Mouse (Mus musculus): Measurements from ENCODE around the gene Tmem126b.

Tmem126b gene

GRCm38 (mm10) chr7:90426020-90427001 lies 49.5 kb downstream of the Tmem126b start, which contains the start of gene Ccdc89:
Ccdc89 (plus strand) TSS chr7:90426577.
- peak; percentile 66 for DNase-seq (ENCODE audit: extremely low spot score, low spot score)

All from neural tube, embryonic 10.5 days (tissue).